Mouse (Mus musculus) thymus, adult 2 months (tissue): ENCODE measurements around the gene Evl.

Source experiments
- CTCF ChIP-seq: fragments of 200-500 bp; IDR thresholded peaks from 2 replicates; pipeline ENCODE4 v1.5.1; 2012; ENCODE audit warnings: mild to moderate bottlenecking, control low read depth, low read length, moderate library complexity, borderline replicate concordance; ENCODE audit not compliant: control insufficient read depth, poor library complexity, insufficient read depth; ENCODE audit errors: extremely low read depth
- POLR2A ChIP-seq: fragments of 200-500 bp; IDR thresholded peaks from 2 replicates; pipeline ENCODE4 v1.6.1; 2012; ENCODE audit warnings: mild to moderate bottlenecking, low read length, control low read depth, moderate library complexity; ENCODE audit not compliant: control insufficient read depth, poor library complexity, insufficient read depth; ENCODE audit errors: extremely low read depth

- no peak for TF ChIP-seq CTCF
- TF ChIP-seq POLR2A = no peak
Observed at GRCm38 (mm10) chr12:108551731-108552130, 2.8 kb upstream of the Evl start.
